Mouse (Mus musculus): ENCODE data around the gene Cdk15.

Cdk15 gene

DNA sequence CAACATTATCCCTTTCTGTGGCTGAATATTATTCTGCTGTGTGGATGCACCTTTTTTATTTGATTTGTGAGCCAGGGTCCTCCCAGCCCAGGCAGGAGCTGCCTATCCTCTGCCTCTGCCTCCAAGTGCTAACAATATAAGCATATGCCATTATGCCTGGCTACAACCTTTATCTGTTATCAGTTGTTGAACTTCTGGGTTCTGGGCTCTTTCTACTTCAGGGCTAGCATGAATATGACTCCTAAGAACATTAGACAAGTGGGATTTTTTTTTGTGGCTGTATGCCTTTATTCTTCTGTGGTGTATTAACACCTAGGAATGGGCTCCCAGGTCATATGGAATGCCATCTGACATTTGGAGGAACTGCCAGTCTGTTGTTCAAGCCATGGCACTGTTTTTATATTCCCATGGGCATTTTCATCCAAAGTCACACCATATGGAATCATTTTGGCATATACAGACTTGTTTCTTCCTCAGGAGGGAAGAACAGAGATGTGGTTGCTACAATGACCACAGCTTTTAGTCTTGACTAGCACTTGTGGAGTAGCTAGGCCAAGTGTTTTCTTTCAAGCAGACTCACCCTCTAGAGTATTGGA, 113.7 kb downstream of the Cdk15 start:
- no peak for DNase-seq (ENCODE audit: low read depth, low spot score)

DNA sequence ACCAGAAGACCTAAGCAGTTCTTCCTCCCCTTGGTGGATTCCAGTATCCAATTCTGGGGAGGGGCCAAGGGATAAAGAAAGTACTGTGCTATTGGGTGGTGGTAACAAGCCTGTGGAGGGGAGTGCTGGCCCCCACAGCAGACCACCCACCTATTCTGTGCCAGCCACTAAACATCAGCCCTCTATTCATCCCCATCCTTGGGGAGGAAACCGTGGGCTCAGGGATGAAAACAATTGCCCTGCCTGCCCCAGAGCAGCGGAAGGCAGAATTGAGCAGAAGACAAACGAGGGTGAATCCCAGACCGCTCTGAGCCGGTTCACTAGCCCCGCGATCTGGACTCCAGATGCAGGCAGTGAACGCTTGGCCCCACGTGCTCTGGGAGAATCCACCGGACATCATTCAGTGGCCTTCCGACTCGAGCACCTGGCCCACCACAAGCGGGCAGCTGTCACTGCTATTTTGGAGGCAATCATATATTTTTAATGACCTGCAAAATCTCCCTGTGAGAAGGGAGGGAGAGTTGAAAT, 119.4 kb downstream of the Cdk15 start:
- no peak for DNase-seq (ENCODE audit: low read depth, low spot score)

DNA sequence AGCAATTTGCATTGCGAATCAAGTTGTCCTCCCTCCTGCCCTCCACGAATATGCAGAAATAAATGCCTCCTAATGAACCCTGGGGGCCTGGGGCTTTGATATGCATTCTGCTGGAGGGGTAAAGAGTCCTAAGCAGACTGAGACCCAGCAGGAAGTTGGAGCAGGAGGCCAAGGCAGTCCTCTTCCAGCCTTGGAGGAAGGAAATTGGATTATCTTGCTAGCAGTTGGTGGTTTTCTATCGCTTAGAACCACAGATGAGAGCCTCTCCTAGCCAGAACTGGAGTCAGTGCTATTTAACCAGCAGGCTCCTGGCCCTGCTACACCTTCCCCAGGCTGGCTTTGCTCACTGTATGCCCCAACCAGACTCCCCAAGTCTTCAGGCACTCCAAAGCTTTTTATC, 119.9 kb downstream of the Cdk15 start:
- DNase-seq (ENCODE audit: low read depth, low spot score) = no peak

DNA sequence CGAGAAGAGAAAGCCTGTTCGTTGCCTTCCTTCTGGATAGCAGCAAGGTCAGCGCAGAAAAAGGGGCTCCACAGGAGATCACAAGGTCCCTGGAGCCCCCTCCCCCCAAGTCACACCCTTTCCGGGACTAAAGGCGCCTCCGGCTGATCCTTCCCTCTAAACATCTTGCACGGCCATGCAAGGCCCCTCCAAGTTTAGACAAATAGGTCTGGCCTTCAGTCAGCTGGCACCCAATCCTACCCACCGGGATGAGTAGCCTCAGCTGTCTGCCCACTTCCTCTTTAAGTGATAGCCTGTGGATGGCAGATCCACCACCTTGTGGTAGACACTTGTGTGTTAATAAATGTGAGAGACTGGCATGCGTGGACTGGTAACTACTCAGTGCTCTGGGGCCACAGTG, 120.6 kb downstream of the Cdk15 start:
- no peak for DNase-seq (ENCODE audit: low read depth, low spot score)

DNA sequence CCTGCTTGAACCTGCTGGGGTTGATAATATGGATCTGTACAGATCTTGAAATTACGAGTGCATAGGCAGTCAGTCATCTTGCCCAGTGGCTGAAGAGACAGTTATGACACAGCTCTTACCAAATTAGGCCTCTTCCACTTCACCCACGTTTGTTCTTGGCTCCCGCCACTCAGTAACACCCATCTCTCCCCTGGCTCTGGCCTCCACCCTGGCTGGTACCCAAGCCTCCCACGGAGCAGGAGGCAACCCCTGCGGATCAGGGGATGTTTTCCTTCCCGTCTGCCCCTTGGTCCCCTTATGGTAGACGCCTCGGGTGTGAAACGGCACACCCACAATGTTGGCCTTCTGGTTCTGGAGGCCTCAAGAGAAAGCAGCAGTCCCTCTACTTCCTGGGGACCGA, 124.2 kb downstream of the Cdk15 start:
- DNase-seq (ENCODE audit: low read depth, low spot score) = no peak

DNA sequence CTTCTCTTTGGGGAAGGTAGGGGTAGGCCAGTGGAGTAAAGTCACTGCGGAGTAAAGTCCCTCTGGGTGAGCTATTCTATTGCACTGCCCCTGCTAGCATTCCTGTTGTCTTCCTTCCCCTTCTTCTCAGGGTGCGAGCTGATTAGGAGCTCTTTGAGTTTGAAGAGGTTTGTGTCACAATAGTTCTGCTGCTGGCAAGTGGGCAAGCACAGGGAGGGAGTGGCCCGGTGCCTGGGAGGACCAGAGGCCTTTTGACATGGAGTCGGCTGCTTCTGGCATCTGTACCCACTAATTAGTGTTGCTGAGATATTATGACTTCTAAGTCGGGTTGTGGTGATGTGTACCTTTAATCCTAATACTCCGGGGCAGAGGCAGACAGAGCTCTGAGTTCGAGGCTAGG, 124.8 kb downstream of the Cdk15 start:
- DNase-seq (ENCODE audit: low read depth, low spot score) = no peak

DNA sequence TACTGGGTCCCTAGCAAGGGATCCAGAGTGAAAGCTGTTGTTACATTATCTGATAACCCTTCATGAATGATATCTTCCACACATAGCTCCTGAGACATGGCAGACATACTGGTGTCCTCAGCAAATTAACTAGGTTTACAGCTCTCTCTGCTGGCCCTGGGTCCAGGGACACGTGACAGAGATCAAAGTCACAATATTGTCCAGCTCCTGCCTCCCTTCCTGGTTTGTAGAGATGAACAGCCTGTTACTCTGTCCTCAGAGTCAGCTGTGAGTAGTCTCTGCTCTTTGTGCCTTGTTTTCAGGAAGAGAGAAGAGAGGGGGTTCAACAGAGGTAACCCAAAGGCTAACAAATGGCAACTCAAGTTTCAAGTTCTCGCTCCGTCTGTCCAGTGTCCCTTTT, 125.8 kb downstream of the Cdk15 start:
- DNase-seq (ENCODE audit: low read depth, low spot score) = no peak

DNA sequence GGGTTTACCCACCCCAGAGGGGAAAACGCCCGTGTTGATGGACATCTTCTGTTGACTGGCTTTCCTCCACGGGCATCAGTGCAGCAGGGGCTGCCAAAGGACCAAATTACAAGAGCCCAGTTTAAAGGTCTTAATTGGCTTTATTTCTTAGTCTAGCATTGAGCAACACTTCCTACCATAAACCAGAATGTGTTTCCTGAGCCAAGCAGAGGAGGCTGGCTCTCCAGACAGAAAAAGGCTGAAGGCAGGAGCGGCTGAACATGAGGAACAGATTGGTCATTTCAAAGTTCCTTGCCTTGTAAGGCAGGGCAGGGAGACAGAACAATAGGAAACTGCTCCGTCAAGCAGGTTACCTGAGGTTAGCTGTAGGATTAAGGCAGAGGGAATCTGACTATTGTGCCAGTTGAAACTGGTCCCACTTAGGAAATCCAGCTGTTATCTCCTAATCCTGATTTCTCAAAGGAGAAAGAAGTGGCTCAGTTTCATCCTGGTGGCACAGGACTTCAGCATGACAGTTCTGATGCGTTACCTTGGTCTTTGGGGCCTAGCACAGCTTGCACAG, 126.4 kb downstream of the Cdk15 start:
- no peak for DNase-seq (ENCODE audit: low read depth, low spot score)

DNA sequence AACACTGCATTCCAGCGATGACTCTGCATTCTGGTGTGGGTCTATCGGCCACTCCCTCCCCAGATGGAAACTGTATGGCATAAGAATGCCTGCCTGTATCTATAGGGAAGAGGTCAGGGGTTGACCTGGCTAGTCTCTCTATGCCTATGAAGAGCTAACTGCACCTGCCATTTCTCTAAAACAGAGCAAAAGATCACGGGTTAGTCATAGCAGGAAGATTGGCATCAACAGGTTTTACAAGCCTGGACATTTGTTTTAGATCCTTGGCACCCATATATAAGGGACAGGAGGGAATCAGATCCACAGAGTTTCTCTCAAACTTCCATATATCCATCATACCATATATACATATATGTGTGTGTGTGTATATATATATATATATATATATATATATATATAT, 127.7 kb downstream of the Cdk15 start:
- no peak for DNase-seq (ENCODE audit: low read depth, low spot score)

DNA sequence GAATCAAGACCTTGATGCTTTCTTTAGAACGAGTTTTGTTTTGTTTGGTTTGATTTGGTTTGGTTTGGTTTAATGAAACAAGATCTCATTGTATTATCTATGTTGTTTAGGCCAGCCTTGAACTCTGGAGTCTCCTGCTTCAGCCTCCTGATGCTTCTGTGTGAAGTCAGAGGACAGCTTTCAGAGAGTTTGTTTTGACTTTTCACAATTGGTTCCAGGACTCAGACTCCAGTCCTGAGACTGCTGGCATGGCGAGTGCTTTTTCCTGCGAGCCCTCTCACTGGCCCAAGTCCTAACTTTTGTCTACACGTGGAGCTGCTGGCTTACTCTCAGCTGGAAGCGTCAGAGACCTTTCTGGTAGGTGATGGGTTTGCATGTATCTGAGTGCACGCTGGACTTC, 128.9 kb downstream of the Cdk15 start:
- no peak for DNase-seq (ENCODE audit: low read depth, low spot score)

DNA sequence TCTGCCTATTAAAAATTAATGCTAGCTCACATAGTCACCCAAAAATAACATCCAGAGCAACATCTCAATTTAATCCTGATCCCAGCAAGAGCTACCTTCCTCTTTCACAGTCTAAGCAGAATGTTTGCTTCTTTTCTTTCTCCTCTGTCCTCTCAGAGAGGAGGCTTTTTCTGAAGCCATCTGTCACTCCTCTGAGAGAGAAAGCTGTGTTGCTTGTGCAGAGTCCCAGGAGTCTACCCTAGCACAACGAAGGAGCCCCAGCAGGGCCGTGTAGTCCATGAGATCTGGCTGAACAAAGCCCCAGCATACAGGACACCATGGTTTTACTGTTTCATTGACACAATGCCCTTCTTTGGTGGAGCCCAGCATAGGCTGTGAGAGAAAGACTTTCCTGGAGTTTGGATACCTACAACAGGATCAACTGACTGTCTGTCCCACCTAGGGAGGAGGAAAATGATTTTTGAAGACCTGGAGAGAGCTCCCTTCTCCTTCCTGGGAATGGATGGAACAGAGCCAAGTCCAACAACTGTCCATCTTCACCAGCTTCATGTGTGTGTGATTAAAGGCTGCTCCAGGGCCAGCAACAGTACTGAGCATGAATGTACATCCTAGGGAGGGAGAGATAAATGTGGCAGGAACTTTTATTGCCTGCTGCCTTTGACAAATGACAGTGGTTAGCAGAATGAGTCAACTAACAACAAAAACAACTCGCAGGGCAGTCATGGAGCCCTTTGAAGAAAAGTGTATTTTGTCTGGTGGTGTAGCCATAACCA, 131.0 kb downstream of the Cdk15 start:
- no peak for DNase-seq (ENCODE audit: low read depth, low spot score)

DNA sequence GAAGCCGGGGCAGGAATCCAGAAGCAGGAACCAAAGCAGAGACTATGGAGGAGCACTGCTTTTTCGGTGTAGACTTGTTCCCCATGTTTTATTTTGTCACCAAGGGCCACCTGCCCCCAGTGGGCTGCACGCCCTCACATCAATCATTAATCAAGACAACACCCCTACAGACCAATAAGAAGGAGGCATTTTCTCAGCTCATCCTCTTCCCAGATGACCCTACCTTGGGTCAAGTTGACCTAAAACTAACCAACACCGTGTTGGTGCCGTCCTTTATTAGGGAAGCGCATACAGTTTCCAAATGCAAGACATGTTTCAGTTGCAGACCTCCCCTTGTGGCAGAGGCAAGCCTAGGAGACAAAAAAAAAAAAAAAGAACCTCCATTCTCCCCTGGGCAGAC, 132.5 kb downstream of the Cdk15 start:
- DNase-seq (ENCODE audit: low read depth, low spot score) = no peak

DNA sequence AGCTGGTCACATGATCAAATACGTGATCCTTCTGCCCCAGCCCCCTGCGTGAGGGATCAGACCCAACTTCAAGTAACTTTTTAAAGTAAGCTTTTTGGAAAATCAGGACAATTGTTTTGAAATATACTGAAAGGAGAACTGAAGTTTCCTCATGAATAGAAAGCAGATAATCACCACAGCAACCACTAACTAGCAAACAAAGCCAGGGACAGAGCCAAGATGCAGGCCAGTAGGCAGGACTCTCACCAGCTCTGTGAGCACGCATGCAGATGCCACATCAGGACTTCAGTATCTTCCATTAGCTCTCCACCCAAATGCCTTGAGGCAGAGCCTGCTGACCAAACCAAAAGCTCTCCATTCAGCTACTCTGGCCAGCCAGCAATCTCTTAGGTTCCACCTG, 135.0 kb downstream of the Cdk15 start:
- DNase-seq (ENCODE audit: low read depth, low spot score) = no peak

DNA sequence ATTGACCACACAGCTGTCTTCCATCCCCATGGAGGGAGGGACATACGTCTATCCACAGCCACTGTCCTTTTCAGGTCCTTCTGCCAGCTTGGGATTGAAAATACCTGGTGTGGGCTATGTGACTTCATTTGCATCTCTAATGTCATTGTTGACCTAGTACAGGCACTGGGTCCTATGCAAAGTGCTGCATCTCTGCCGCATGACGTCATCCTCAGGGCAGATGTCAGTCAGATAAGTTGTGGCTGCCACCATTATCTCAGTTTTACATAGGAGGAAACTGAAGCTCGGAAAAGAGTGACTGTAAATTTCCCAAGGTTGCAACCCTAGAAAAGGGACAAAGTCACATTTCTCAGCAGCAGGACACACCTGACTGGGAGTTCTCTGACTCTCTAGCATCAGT, 137.4 kb downstream of the Cdk15 start:
- DNase-seq (ENCODE audit: low read depth, low spot score) = no peak

DNA sequence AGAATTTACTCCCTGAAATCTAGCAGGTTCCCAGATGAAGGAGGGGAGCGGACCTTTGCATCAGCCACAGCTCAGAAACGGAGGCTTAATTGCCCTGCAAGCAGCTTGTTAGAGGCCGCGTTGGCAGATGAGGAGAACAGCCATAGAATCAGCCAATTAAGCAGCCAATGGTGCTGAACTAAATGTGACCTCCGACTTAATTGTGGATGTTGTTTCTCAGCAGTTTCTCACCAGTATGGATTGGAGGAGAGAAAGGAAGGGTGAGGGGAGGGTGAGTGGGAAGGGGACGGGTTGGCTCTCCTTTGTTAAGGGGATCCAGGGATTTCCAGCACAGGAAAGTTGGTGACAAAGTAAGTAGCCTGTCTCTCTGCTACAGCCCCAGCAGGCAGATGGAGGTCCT, 137.9 kb downstream of the Cdk15 start:
- DNase-seq (ENCODE audit: low read depth, low spot score) = no peak

DNA sequence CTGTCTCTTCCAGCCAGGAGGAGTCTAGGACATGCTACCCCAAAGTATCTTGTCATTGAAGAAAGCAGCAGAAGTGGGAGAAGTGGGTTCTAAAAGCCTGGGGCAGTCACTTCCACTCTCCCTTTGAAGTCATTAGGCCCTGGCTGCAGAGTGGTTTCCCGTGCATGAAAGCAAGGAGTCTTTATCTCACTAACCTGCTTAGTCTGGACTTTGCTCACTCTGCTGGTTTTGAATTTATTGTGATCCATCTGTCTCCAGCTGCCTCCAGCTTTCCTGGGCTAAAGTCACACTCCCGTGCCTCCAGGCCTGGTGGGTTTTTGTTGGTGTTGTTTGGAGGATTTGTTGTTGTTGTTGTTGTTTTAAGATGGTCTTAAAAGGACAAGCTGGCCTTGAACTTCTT, 139.3 kb downstream of the Cdk15 start:
- DNase-seq (ENCODE audit: low read depth, low spot score) = no peak

DNA sequence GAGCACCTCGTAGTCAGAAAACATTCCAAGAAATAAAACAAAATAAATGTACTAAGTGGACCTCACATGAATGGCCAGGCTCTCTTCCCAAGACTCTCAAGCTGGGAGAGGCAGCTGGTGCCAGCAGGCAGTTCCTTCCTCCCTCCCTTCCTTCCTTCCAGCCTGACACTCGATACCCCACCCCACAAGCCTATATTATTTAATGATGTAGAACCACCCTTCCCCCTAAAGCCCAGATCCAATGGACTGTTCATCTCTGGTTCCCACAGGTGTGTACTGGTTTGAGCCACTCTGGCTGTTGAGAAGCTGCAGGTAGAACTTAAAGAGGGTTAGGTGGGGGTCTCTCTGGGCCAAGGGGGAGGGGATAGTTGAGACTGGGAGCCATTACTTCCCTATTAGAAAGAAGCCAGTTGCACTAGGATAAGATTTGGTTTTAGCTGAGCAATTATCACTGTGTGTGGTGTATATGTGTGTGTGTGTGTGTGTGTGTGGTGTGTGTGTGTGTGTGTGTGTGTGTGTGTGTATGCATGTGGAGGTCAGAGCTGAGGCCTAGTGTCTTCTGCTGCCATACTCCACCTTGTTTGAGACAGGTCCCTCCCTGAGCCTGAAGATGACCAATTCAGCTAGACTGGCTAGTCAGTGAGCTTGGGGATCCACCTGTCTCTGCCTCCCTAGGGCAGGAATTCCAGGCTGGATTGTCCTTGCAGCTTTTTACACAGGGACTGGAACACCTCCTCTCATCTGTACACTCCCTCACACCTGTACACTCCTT, 143.0 kb downstream of the Cdk15 start:
- DNase-seq (ENCODE audit: low read depth, low spot score) = no peak

DNA sequence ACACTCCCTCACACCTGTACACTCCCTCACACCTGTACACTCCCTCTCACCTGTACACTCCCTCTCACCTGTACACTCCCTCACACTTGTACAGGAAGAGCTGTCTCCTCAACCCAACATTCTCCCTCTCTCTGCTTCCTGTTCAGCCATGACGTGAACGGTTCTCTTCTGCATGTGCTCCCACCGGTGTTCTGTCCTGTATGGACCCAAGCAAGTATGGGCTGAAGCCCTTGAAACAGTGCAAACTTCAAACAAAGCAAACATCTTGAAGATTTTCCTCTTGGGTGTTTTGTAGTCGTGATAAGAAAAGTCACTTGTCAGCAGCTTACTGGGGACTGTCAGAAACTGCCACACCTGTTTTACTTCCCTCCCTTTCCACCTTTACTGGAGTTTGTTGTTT, 144.5 kb downstream of the Cdk15 start:
- DNase-seq (ENCODE audit: low read depth, low spot score) = no peak
